Mouse (Mus musculus) E14TG2a.4 (cell line): ENCODE measurements at regions not wholly inside any gene's neighbourhood (a gene's known extent, or its start where the extent isn't known, plus 50 kb on each side); places are given as distances from the start of the nearest gene placed in this dataset.

Experiments
- CTCF ChIP-seq: conservative IDR thresholded peaks from 2 replicates; pipeline ENCODE4 v1.5.1; 2014; ENCODE audit warnings: low read length
- NANOG ChIP-seq: IDR thresholded peaks from 2 replicates; pipeline ENCODE4 v1.6.1; 2014; ENCODE audit warnings: borderline replicate concordance, low read length, mixed read lengths
- POU5F1 ChIP-seq: IDR thresholded peaks from 2 replicates; pipeline ENCODE4 v1.6.1; 2014; ENCODE audit warnings: low read length, borderline replicate concordance

- TF ChIP-seq CTCF, result no peak
- no peak for TF ChIP-seq POU5F1
- no peak for TF ChIP-seq NANOG
These were observed 440.0 kb downstream of the Zfp536 start for GRCm38 (mm10) chr7:37333451-37333850.
